Mouse (Mus musculus): Measurements from ENCODE around the gene Dennd2d. TPM values are rescaled to one million over a fixed set of nuclear protein-coding genes. Genes with fewer than 3 reads are reported as not detected.
A peak's percentile ranks its signal among the peaks of the same experiment; 100 is the strongest.

The Dennd2d gene
- total RNA-seq (2012; rRNA removed) (4.0 and 4.5 TPM in 2 replicates), polyA plus RNA-seq (2012; ENCODE audit: insufficient read depth in 1 of 2, insufficient read length in 2 of 2, low read depth in 1 of 2, low replicate concordance in 2 of 2, missing spikeins in 1 of 2) (1 to 10 TPM in 1 of 2 experiments, not detected in 1; 8.0 TPM)

DNA sequence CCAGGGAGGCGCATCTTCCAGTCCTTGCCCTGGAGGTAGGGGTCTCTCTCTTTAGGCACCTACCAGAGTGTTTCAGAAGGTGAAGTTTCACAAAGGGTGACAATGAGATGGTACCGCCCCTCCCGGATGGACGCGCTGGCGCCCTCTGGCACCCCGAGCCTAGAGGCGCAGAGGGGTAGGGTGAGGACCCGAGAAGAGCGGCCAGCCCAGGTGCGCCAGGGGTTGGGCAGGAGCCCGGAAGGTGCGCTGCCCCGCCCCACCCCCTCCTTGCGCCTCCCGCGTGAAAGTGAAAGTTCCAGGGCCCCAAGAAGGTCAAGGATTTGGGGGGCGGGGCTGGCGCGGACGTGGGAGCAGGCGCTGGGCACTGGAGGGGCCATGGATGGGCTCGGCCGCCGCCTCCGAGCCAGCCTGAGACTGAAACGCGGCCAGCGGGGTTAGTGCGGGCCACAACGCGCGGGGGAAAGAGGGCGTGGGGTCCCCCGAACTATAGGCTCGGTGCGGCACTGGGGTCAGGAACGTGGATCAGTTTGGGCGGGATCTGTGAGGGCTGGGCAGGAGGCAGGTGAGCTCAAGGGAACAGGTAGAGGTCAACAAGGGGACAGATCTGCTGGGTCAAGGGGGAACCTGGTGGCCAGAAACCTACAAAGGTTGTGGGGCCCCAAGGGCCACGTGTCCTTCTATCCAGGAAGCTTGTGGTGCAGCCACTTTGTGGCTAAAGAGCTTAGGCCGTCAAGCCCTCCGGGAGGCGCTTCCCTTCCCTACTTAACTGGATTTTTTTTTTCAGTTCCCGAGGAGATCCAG, at the start of gene Dennd2d:
Gene Dennd2d (plus strand): TSS at position 125 of the 801 bp plus-strand sequence.
- Histone ChIP-seq H3K36me3 (ENCODE audit: control insufficient read depth in 1 of 2, insufficient read depth in 2 of 2, low read length in 2 of 2) (peaks cover 0 to 10% of the 10 kb centered on the region in 2 experiments; a peak in 2 of 4 replicates), H3K4me3 (ENCODE audit: control insufficient read depth in 1 of 2, insufficient read depth in 1 of 2, low read depth in 2 of 2, low read length in 2 of 2) (peak within 1 kb of the TSS; percentile 89 to 99), H3K9me3 (replicated peaks; ENCODE audit: insufficient read depth, low read length) (no peaks in the 10 kb centered on the region), H3K27me3 (ENCODE audit: control insufficient read depth in 1 of 2, insufficient read depth in 2 of 2, low read length in 2 of 2) (no peaks in the 10 kb centered on the region), H3K79me2 (ENCODE audit: control insufficient read depth, insufficient read depth, low read length, poor library complexity) (no peaks in the 10 kb centered on the region; the same call in 1 of the 2 replicates), H3K9ac (ENCODE audit: control insufficient read depth, low read depth, low read length, poor library complexity, severe bottlenecking) (peak within 1 kb of the TSS; percentile 86), H3K4me1 (ENCODE audit: control insufficient read depth in 1 of 2, insufficient read depth in 2 of 2, low read length in 2 of 2) (peaks cover 8 to 14% of the 10 kb centered on the region in 2 experiments), H3K27ac (ENCODE audit: control insufficient read depth, low read depth, low read length) (peak within 1 kb of the TSS; percentile 3; the same call in 1 of the 2 replicates)
- DNase-seq (ENCODE audit: low read depth, low spot score): peak; percentile 52
- peak; percentile 78; the same call in 1 of the 2 replicates for TF ChIP-seq MAZ (IDR thresholded peaks at IDR 0.05; ENCODE audit: low read depth, low read length)
- TF ChIP-seq MYC (IDR thresholded peaks at IDR 0.05; ENCODE audit: low read depth, low read length): peak; percentile 37; the same call in 1 of the 2 replicates
- 0 out of 2 replicates have a peak, but pooled peaks have one; percentile 11 for TF ChIP-seq HCFC1 (IDR thresholded peaks at IDR 0.05; ENCODE audit: low read depth, low read length)
- TF ChIP-seq GABPA (IDR thresholded peaks at IDR 0.05; ENCODE audit: low read depth, low read length): no peak
- TF ChIP-seq ZMIZ1 (IDR thresholded peaks at IDR 0.05; ENCODE audit: low read depth, low read length): no peak
- no peak for TF ChIP-seq ETS1 (IDR thresholded peaks at IDR 0.05; ENCODE audit: low read depth, low read length)
- TF ChIP-seq MYB (IDR thresholded peaks at IDR 0.05; ENCODE audit: low read depth, low read length): no peak
- TF ChIP-seq ZNF384 (IDR thresholded peaks at IDR 0.05; ENCODE audit: low read depth, low read length): no peak
- no peak; the same call in 1 of the 2 replicates for TF ChIP-seq NRF1 (IDR thresholded peaks at IDR 0.05; ENCODE audit: insufficient read depth, low read depth, low read length, poor library complexity, severe bottlenecking)
- TF ChIP-seq BHLHE40 (IDR thresholded peaks at IDR 0.05; ENCODE audit: borderline replicate concordance, low read depth, low read length): 0 out of 2 replicates have a peak, but pooled peaks have one; percentile 22
- TF ChIP-seq SIN3A (IDR thresholded peaks at IDR 0.05; ENCODE audit: low read length): no peak
- no peak for TF ChIP-seq RAD21 (IDR thresholded peaks at IDR 0.05; ENCODE audit: low read depth, low read length)
- TF ChIP-seq ELF1 (IDR thresholded peaks at IDR 0.05; ENCODE audit: low read depth, low read length): no peak
- no peak for TF ChIP-seq ZKSCAN1 (IDR thresholded peaks at IDR 0.05; ENCODE audit: low read depth, low read length)
- TF ChIP-seq TCF12 (IDR thresholded peaks at IDR 0.05; ENCODE audit: low read depth, low read length): no peak
- TF ChIP-seq USF1 (IDR thresholded peaks at IDR 0.05; ENCODE audit: low read depth, low read length): peak; percentile 65; the same call in 1 of the 2 replicates
- no peak for TF ChIP-seq CHD2 (IDR thresholded peaks at IDR 0.05; ENCODE audit: low read length)
- no peak for TF ChIP-seq JUND (IDR thresholded peaks at IDR 0.05; ENCODE audit: low read depth, low read length)
- TF ChIP-seq TAL1 (IDR thresholded peaks at IDR 0.05; ENCODE audit: low read length): no peak
- TF ChIP-seq CTCF (IDR thresholded peaks at IDR 0.05 in 2 of 3, conservative IDR thresholded peaks at IDR 0.05 in 1 of 3; ENCODE audit: control insufficient read depth in 1 of 3, insufficient read depth in 1 of 3, low read depth in 2 of 3, low read length in 3 of 3, poor library complexity in 1 of 3, severe bottlenecking in 1 of 3): peak in 2 of 3 experiments; percentile 34 to 49; a peak in 4 of 6 replicates
- no peak for TF ChIP-seq KAT2A (conservative IDR thresholded peaks at IDR 0.05; ENCODE audit: low read depth, low read length)
- TF ChIP-seq POLR2AphosphoS5 (IDR thresholded peaks at IDR 0.05; ENCODE audit: borderline replicate concordance, low read depth, low read length): no peak
- TF ChIP-seq USF2 (IDR thresholded peaks at IDR 0.05; ENCODE audit: borderline replicate concordance in 1 of 2, insufficient read depth in 1 of 2, low read depth in 1 of 2, low read length in 2 of 2): no peak
- no peak for TF ChIP-seq ZC3H11A (IDR thresholded peaks at IDR 0.05; ENCODE audit: low read depth, low read length)
- TF ChIP-seq E2F4 (IDR thresholded peaks at IDR 0.05; ENCODE audit: borderline replicate concordance, low read depth, low read length): no peak
- TF ChIP-seq MXI1 (IDR thresholded peaks at IDR 0.05; ENCODE audit: low read depth, low read length): peak; percentile 73
- no peak for TF ChIP-seq MAFK (IDR thresholded peaks at IDR 0.05; ENCODE audit: borderline replicate concordance, low read depth, low read length)
- TF ChIP-seq NELFE (IDR thresholded peaks at IDR 0.05; ENCODE audit: low read depth, low read length): peak; percentile 31; the same call in 1 of the 2 replicates
- TF ChIP-seq MAX (IDR thresholded peaks at IDR 0.05; ENCODE audit: low read length): peak; percentile 79
- TF ChIP-seq EP300 (IDR thresholded peaks at IDR 0.05; ENCODE audit: low read depth in 1 of 2, low read length in 2 of 2): no peak
- 0 out of 4 replicates have a peak, but pooled peaks of 1 of the 2 experiments have one; percentile 23 for TF ChIP-seq POLR2A (IDR thresholded peaks at IDR 0.05; ENCODE audit: control insufficient read depth in 1 of 2, insufficient read depth in 1 of 2, low read depth in 1 of 2, low read length in 2 of 2, poor library complexity in 1 of 2)
- TF ChIP-seq RCOR1 (IDR thresholded peaks at IDR 0.05; ENCODE audit: low read depth, low read length): no peak
- no peak for TF ChIP-seq MEF2A (IDR thresholded peaks at IDR 0.05; ENCODE audit: extremely low read depth, insufficient replicate concordance, low read depth, low read length, poor library complexity, severe bottlenecking)
- TF ChIP-seq TBP (IDR thresholded peaks at IDR 0.05; ENCODE audit: low read depth, low read length): 0 out of 2 replicates have a peak, but pooled peaks have one; percentile 10
